Mouse (Mus musculus): ENCODE results near the gene Dhx37. TPM values are rescaled to one million over a fixed set of nuclear protein-coding genes. Genes with fewer than 3 reads are reported as not detected.
"Not testable (repeated sequence)": the region's sequence is repeated elsewhere in the genome, so short reads cannot be mapped to it uniquely, and the experiment has no call there.

The Dhx37 gene
- polyA plus RNA-seq, 1 experiment from 2014 or later = 10.4 TPM

GRCm38 (mm10) chr5:125441234-125442114 is 7.6 kb upstream of the Dhx37 start, which contains the start of gene Bri3bp:
Bri3bp (plus strand) TSS chr5:125441568.
- peak within 1 kb of the TSS; percentile 79 for H3K4me2 ChIP-seq (replicated peaks; ENCODE audit: low read depth, low read length)
- H3K27ac ChIP-seq (ENCODE audit: low read length) = peak within 1 kb of the TSS; percentile 80
- H3K9me3 ChIP-seq (ENCODE audit: low read length) = no peaks in the 10 kb centered on the region
- H3K4me3 ChIP-seq (ENCODE audit: low read length) = peak within 1 kb of the TSS; percentile 87
- peak; percentile 94 for ATAC-seq (ENCODE audit: low FRiP score, low TSS enrichment)
- H3K36me3 ChIP-seq (ENCODE audit: insufficient read depth, low read length) = no peaks in the 10 kb centered on the region
- peak within 1 kb of the TSS; percentile 94 for H3K9ac ChIP-seq (replicated peaks; ENCODE audit: low read length)
- H3K4me1 ChIP-seq (ENCODE audit: insufficient read depth, low read length) = peaks cover 15% of the 10 kb centered on the region
- under 1% methylated on average over 63 of the region's 97 CpGs for whole genome bisulfite sequencing
- no peaks in the 10 kb centered on the region for H3K27me3 ChIP-seq (ENCODE audit: insufficient read depth, low read length)

GRCm38 (mm10) chr5:125440583-125441233 is 6.8 kb upstream of the Dhx37 start:
- Histone ChIP-seq H3K27me3 (ENCODE audit: insufficient read depth, low read length) (no peaks in the 10 kb centered on the region), H3K9me3 (ENCODE audit: low read length) (no peaks in the 10 kb centered on the region), H3K36me3 (ENCODE audit: insufficient read depth, low read length) (no peaks in the 10 kb centered on the region), H3K27ac (ENCODE audit: low read length) (no peak overlapping the region), H3K4me1 (ENCODE audit: insufficient read depth, low read length) (peaks cover 12% of the 10 kb centered on the region), H3K9ac (replicated peaks; ENCODE audit: low read length) (peak overlapping the region; percentile 94), H3K4me2 (replicated peaks; ENCODE audit: low read depth, low read length) (peak overlapping the region; percentile 79), H3K4me3 (ENCODE audit: low read length) (peak overlapping the region; percentile 87)
- no peak for ATAC-seq (ENCODE audit: low FRiP score, low TSS enrichment)
- WGBS = 4% methylated on average over 7 of the region's 7 CpGs

DNA sequence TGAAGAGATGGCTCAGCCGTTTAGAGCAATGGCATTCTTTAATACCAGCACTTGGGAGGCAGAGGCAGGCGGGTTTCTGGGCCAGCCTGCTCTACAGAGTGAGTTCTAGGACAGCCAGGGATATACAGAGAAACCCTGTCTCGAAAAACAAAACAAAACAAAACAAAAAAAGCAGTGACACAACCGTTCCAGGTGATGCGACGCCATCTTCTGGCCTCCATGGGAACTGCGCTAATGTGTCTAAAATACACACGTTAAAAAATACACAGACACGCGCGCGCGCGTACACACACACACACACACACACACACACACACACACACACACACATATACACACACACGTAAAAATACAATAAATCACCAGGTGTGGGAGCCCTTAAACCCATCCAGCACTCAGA is 426 bp upstream of the Dhx37 start:
- Histone ChIP-seq H3K4me1 (ENCODE audit: insufficient read depth, low read length) (peaks cover 12% of the 10 kb centered on the region), H3K4me2 (replicated peaks; ENCODE audit: low read depth, low read length) (peak overlapping the region; percentile 71), H3K36me3 (ENCODE audit: insufficient read depth, low read length) (peaks cover 23% of the 10 kb centered on the region), H3K4me3 (ENCODE audit: low read length) (peak overlapping the region; percentile 84)
- not testable (repeated sequence) for H3K27me3 ChIP-seq (ENCODE audit: insufficient read depth, low read length); H3K9ac ChIP-seq (replicated peaks; ENCODE audit: low read length); H3K27ac ChIP-seq (ENCODE audit: low read length); H3K9me3 ChIP-seq (ENCODE audit: low read length); ATAC-seq (ENCODE audit: low FRiP score, low TSS enrichment)
- 59% methylated on average over 15 of the region's 15 CpGs for WGBS

DNA sequence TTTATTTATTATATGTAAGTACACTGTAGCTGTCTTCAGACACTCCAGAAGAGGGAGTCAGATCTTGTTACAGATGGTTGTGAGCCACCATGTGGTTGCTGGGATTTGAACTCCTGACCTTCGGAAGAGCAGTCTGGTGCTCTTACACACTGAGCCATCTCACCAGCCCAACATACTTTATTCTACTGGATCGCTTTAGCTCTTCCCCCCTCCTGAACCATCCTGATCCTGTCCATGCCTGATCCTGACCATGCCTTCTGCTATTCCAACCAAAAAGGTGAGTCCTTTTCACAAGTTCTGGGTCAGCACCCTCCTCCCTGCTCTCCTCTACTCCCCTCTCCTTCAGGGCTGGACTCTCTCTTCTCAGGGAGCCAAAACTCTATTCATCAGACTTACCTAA is 1.6 kb downstream of the Dhx37 start:
- WGBS = 97% methylated on average over 2 of the region's 2 CpGs
- ATAC-seq (ENCODE audit: low FRiP score, low TSS enrichment) = not testable (repeated sequence)
- peaks cover 12% of the 10 kb centered on the region for H3K4me1 ChIP-seq (ENCODE audit: insufficient read depth, low read length)

GRCm38 (mm10) chr5:125426343-125426742 is 7.6 kb downstream of the Dhx37 start:
- H3K9me3 ChIP-seq (ENCODE audit: low read length) = no peaks in the 10 kb centered on the region
- H3K9ac ChIP-seq (replicated peaks; ENCODE audit: low read length) = no peak overlapping the region
- no peak for ATAC-seq (ENCODE audit: low FRiP score, low TSS enrichment)
- H3K27ac ChIP-seq (ENCODE audit: low read length) = no peak overlapping the region
- H3K4me3 ChIP-seq (ENCODE audit: low read length) = no peak overlapping the region
- H3K36me3 ChIP-seq (ENCODE audit: insufficient read depth, low read length) = peaks cover 91% of the 10 kb centered on the region
- H3K4me2 ChIP-seq (replicated peaks; ENCODE audit: low read depth, low read length) = no peak overlapping the region
- WGBS = 92% methylated on average over 10 of the region's 10 CpGs
- no peaks in the 10 kb centered on the region for H3K27me3 ChIP-seq (ENCODE audit: insufficient read depth, low read length)
- H3K4me1 ChIP-seq (ENCODE audit: insufficient read depth, low read length) = no peaks in the 10 kb centered on the region

More for the DNA sequence above, 1.6 kb downstream of the Dhx37 start:
- peaks cover 41% of the 10 kb centered on the region for H3K36me3 ChIP-seq (ENCODE audit: insufficient read depth, low read length)
- H3K27ac ChIP-seq (ENCODE audit: low read length); H3K9me3 ChIP-seq (ENCODE audit: low read length); H3K4me3 ChIP-seq (ENCODE audit: low read length); H3K4me2 ChIP-seq (replicated peaks; ENCODE audit: low read depth, low read length); H3K9ac ChIP-seq (replicated peaks; ENCODE audit: low read length); H3K27me3 ChIP-seq (ENCODE audit: insufficient read depth, low read length): not testable (repeated sequence)

DNA sequence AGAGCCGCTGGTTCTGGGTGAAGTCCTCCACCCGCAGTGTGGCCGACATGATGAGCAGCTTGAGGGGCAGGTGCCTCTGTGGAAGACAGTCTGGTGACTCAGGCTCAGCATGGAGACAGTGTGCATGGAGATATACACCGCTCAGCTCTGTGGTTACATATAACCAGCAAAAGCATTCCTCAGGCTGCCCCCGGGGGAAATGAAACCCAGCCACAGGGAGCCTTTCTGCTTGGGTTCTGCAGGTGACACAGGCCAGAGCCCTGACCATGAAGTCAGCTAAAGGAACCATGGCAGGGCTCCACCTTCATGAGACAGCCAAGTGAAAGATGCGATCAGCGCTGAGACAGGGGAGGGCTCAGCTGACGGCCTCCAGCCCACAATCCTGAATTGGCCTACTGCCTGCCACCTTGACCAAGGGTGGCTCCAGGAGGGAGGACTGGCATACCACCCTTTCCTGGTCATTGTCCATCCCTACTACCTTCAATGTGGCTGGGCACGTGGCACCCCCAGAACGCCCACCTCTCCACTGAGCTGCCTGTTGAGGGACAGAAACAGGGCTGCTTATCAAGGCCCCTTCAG is 8.1 kb downstream of the Dhx37 start:
- Histone ChIP-seq H3K4me2 (replicated peaks; ENCODE audit: low read depth, low read length) (no peak overlapping the region), H3K9me3 (ENCODE audit: low read length) (no peaks in the 10 kb centered on the region), H3K9ac (replicated peaks; ENCODE audit: low read length) (no peak overlapping the region), H3K27ac (ENCODE audit: low read length) (no peak overlapping the region), H3K27me3 (ENCODE audit: insufficient read depth, low read length) (no peaks in the 10 kb centered on the region), H3K4me1 (ENCODE audit: insufficient read depth, low read length) (no peaks in the 10 kb centered on the region), H3K4me3 (ENCODE audit: low read length) (no peak overlapping the region), H3K36me3 (ENCODE audit: insufficient read depth, low read length) (peaks cover 91% of the 10 kb centered on the region)
- no peak for ATAC-seq (ENCODE audit: low FRiP score, low TSS enrichment)
- WGBS = 95% methylated on average over 10 of the region's 10 CpGs

- no peak overlapping the region for H3K4me3 ChIP-seq (ENCODE audit: low read length)
- H3K4me2 ChIP-seq (replicated peaks; ENCODE audit: low read depth, low read length) = no peak overlapping the region
- H3K27me3 ChIP-seq (ENCODE audit: insufficient read depth, low read length) = no peaks in the 10 kb centered on the region
- peaks cover 93% of the 10 kb centered on the region for H3K36me3 ChIP-seq (ENCODE audit: insufficient read depth, low read length)
- H3K4me1 ChIP-seq (ENCODE audit: insufficient read depth, low read length) = no peaks in the 10 kb centered on the region
- no peak overlapping the region for H3K9ac ChIP-seq (replicated peaks; ENCODE audit: low read length)
- no peak overlapping the region for H3K27ac ChIP-seq (ENCODE audit: low read length)
- ATAC-seq (ENCODE audit: low FRiP score, low TSS enrichment) = no peak
- whole genome bisulfite sequencing = 62% methylated on average over 11 of the region's 11 CpGs
- H3K9me3 ChIP-seq (ENCODE audit: low read length) = no peaks in the 10 kb centered on the region
Observed at GRCm38 (mm10) chr5:125419124-125419523, 14.8 kb downstream of the Dhx37 start.

- no peaks in the 10 kb centered on the region for H3K4me1 ChIP-seq (ENCODE audit: insufficient read depth, low read length)
- no peak overlapping the region for H3K4me3 ChIP-seq (ENCODE audit: low read length)
- no peak overlapping the region for H3K4me2 ChIP-seq (replicated peaks; ENCODE audit: low read depth, low read length)
- no peak overlapping the region for H3K27ac ChIP-seq (ENCODE audit: low read length)
- H3K9ac ChIP-seq (replicated peaks; ENCODE audit: low read length) = no peak overlapping the region
- H3K9me3 ChIP-seq (ENCODE audit: low read length) = no peaks in the 10 kb centered on the region
- peaks cover 90% of the 10 kb centered on the region for H3K36me3 ChIP-seq (ENCODE audit: insufficient read depth, low read length)
- WGBS = 89% methylated on average over 12 of the region's 12 CpGs
- H3K27me3 ChIP-seq (ENCODE audit: insufficient read depth, low read length) = no peaks in the 10 kb centered on the region
- no peak for ATAC-seq (ENCODE audit: low FRiP score, low TSS enrichment)
Observed at GRCm38 (mm10) chr5:125418636-125419035, 15.3 kb downstream of the Dhx37 start.

DNA sequence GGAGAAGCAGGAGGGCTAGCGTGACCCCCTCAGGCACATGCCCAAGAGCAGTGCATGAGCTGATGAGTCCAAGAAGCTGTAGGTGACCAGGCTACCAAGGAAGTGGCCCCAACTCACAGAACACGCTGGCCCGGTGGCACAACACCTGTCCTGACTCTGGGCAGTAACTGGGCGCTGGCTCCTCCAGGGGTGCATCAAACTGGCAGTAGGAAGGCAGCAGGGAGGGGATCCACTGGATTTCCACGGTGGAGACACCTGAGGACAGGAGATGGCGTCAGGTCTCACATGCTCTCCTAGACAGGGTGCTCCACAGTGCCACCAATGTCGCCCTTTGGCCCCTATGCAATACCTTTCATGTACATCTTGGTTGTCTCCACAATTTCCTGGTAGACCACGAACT is 17.7 kb downstream of the Dhx37 start:
- Histone ChIP-seq H3K27ac (ENCODE audit: low read length) (no peak overlapping the region), H3K4me3 (ENCODE audit: low read length) (no peak overlapping the region), H3K36me3 (ENCODE audit: insufficient read depth, low read length) (peaks cover 74% of the 10 kb centered on the region), H3K27me3 (ENCODE audit: insufficient read depth, low read length) (no peaks in the 10 kb centered on the region), H3K9me3 (ENCODE audit: low read length) (no peaks in the 10 kb centered on the region), H3K4me2 (replicated peaks; ENCODE audit: low read depth, low read length) (no peak overlapping the region), H3K9ac (replicated peaks; ENCODE audit: low read length) (no peak overlapping the region), H3K4me1 (ENCODE audit: insufficient read depth, low read length) (no peaks in the 10 kb centered on the region)
- ATAC-seq (ENCODE audit: low FRiP score, low TSS enrichment) = no peak
- WGBS = 93% methylated on average over 8 of the region's 8 CpGs
